Mouse (Mus musculus) lung, embryonic 16.5 days (tissue): ENCODE measurements around the gene Fam228b. TPM values are rescaled to one million over a fixed set of nuclear protein-coding genes. Genes with fewer than 3 reads are reported as not detected.

Experiments
- ATAC-seq: fragments of 200-750 bp; cut with Nextera tagmentation; 2 replicates; pipeline ENCODE4 v1.8.0; 2017; ENCODE audit warnings: low read depth, mild to moderate bottlenecking, moderate library complexity
- H3K27ac ChIP-seq: fragments of 300-500 bp; sonication (generic); 2 replicates; pipeline ENCODE4 v1.5.1; 2014; ENCODE audit warnings: mild to moderate bottlenecking, control low read depth, low read length
- H3K27me3 ChIP-seq: fragments of 300-500 bp; sonication (generic); 2 replicates; pipeline ENCODE4 v1.6.1; 2014; ENCODE audit warnings: low read depth, low read length, mixed read lengths; ENCODE audit not compliant: control insufficient read depth, insufficient read depth
- H3K36me3 ChIP-seq: fragments of 300-500 bp; sonication (generic); 2 replicates; pipeline ENCODE4 v1.6.1; 2014; ENCODE audit warnings: low read length; ENCODE audit not compliant: control insufficient read depth, insufficient read depth
- H3K4me1 ChIP-seq: fragments of 300-500 bp; sonication (generic); replicated peaks from 2 replicates; pipeline ENCODE4 v1.6.1; 2014; ENCODE audit warnings: low read length, mixed read lengths; ENCODE audit not compliant: control insufficient read depth, insufficient read depth
- H3K4me2 ChIP-seq: fragments of 300-500 bp; sonication (generic); 2 replicates; pipeline ENCODE4 v1.6.1; 2014; ENCODE audit warnings: low read depth, low read length, control low read depth
- H3K4me3 ChIP-seq: fragments of 300-500 bp; sonication (generic); 2 replicates; pipeline ENCODE4 v1.5.1; 2014; ENCODE audit warnings: mild to moderate bottlenecking, low read length, control low read depth
- H3K9ac ChIP-seq: fragments of 300-500 bp; sonication (generic); 2 replicates; pipeline ENCODE4 v1.6.1; 2014; ENCODE audit warnings: low read length, control low read depth
- H3K9me3 ChIP-seq: fragments of 300-500 bp; sonication (generic); 2 replicates; pipeline ENCODE4 v1.6.1; 2016; ENCODE audit warnings: low read length; ENCODE audit not compliant: control insufficient read depth
- WGBS: fragments of 180-500 bp; shearing (Covaris S2); extraction: QIAGEN DNeasy Blood & Tissue Kit; methylation state at CpG from one replicate; pipeline ENCODE4 v1.1.7; 2014; 5-methylcytosine and 5-hydroxymethylcytosine counted together
- polyA plus RNA-seq: library from polyadenylated mRNA; unstranded; fragments of >200 nt; fragmentation: Nextera tagmentation; extraction: Ambion mirVana; gene quantifications from 2 replicates; pipeline ENCODE4 v1.2.1, GENCODE M21; 2015

Gene Fam228b
- polyA plus RNA-seq, 1 experiment from 2014 or later: 2.8 TPM

DNA sequence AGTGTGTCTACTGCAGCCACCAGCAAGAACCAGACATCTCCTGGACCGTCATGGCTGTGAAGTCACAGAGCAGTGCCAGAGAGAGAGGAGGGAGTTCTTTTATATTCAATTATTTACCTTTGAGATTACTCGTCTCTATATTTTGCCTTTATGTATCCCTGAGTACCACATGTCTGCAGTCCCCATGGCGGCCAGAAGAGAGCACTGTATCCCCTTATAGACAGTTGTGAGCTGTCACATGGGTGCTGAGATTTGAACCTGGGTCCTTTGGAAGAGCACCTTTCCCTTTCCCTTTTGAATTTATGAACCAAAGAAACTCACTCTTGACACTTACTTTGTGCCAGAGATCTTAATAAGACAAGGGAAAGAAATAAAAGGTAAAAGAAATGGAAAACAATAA, 39.9 kb downstream of the Fam228b start:
- H3K4me1 ChIP-seq: 0 out of 2 replicates have a peak, but pooled peaks cover 4% of the 10 kb centered on the region
- no peaks in the 10 kb centered on the region for H3K27me3 ChIP-seq
- H3K9me3 ChIP-seq: no peaks in the 10 kb centered on the region; the same call in 1 of the 2 replicates
- WGBS: 87% methylated on average over 3 of the region's 3 CpGs
- no peak overlapping the region for H3K27ac ChIP-seq
- no peak for ATAC-seq
- H3K4me3 ChIP-seq: no peak overlapping the region
- no peaks in the 10 kb centered on the region for H3K36me3 ChIP-seq
- H3K9ac ChIP-seq: no peak overlapping the region
- H3K4me2 ChIP-seq: no peak overlapping the region

GRCm38 (mm10) chr12:4719762-4720754, 49.0 kb downstream of the Fam228b start:
- Histone ChIP-seq H3K4me3 (no peak overlapping the region), H3K9ac (no peak overlapping the region), H3K4me1 (no peaks in the 10 kb centered on the region), H3K36me3 (no peaks in the 10 kb centered on the region), H3K4me2 (no peak overlapping the region), H3K27me3 (no peaks in the 10 kb centered on the region), H3K27ac (no peak overlapping the region), H3K9me3 (no peaks in the 10 kb centered on the region)
- WGBS: 68% methylated on average over 17 of the region's 17 CpGs
- ATAC-seq: no peak

GRCm38 (mm10) chr12:4719066-4719761, 49.9 kb downstream of the Fam228b start:
- no peaks in the 10 kb centered on the region for H3K4me1 ChIP-seq
- no peak for ATAC-seq
- H3K9ac ChIP-seq: no peak overlapping the region
- no peaks in the 10 kb centered on the region for H3K27me3 ChIP-seq
- H3K27ac ChIP-seq: no peak overlapping the region
- no peaks in the 10 kb centered on the region for H3K9me3 ChIP-seq
- H3K4me2 ChIP-seq: no peak overlapping the region
- WGBS: 58% methylated on average over 13 of the region's 13 CpGs
- H3K4me3 ChIP-seq: no peak overlapping the region
- no peaks in the 10 kb centered on the region for H3K36me3 ChIP-seq

GRCm38 (mm10) chr12:4717417-4717816, 51.6 kb downstream of the Fam228b start:
- 4% methylated on average over 7 of the region's 7 CpGs for WGBS
- H3K4me3 ChIP-seq: no peak overlapping the region
- peak; percentile 93 for ATAC-seq
- H3K27ac ChIP-seq: no peak overlapping the region
- H3K4me2 ChIP-seq: peak overlapping the region; percentile 30; the same call in 1 of the 2 replicates
- no peaks in the 10 kb centered on the region for H3K27me3 ChIP-seq
- H3K4me1 ChIP-seq: no peaks in the 10 kb centered on the region
- no peaks in the 10 kb centered on the region for H3K9me3 ChIP-seq
- H3K9ac ChIP-seq: 0 out of 2 replicates have a peak overlapping the region, but pooled peaks have one; percentile 23
- H3K36me3 ChIP-seq: peaks cover 6% of the 10 kb centered on the region; the same call in 1 of the 2 replicates

- Histone ChIP-seq H3K9ac (no peak overlapping the region), H3K27me3 (no peaks in the 10 kb centered on the region), H3K4me2 (no peak overlapping the region), H3K4me3 (no peak overlapping the region), H3K9me3 (no peaks in the 10 kb centered on the region), H3K27ac (no peak overlapping the region), H3K36me3 (peaks cover 8% of the 10 kb centered on the region; the same call in 1 of the 2 replicates), H3K4me1 (no peaks in the 10 kb centered on the region)
- 72% methylated on average over 10 of the region's 10 CpGs for WGBS
- no peak for ATAC-seq
Measured at GRCm38 (mm10) chr12:4715606-4716005, 53.5 kb downstream of the Fam228b start.

GRCm38 (mm10) chr12:4713361-4713760, 55.7 kb downstream of the Fam228b start:
- ATAC-seq: no peak
- Histone ChIP-seq H3K4me3 (no peak overlapping the region), H3K4me1 (no peaks in the 10 kb centered on the region), H3K9me3 (no peaks in the 10 kb centered on the region), H3K9ac (no peak overlapping the region), H3K27ac (no peak overlapping the region), H3K36me3 (peaks cover 8% of the 10 kb centered on the region; the same call in 1 of the 2 replicates), H3K4me2 (no peak overlapping the region), H3K27me3 (no peaks in the 10 kb centered on the region)
- 70% methylated on average over 4 of the region's 4 CpGs for WGBS

- H3K4me2 ChIP-seq: no peak overlapping the region
- H3K4me1 ChIP-seq: peaks cover 6% of the 10 kb centered on the region; the same call in 1 of the 2 replicates
- H3K9me3 ChIP-seq: no peaks in the 10 kb centered on the region
- ATAC-seq: no peak
- H3K27ac ChIP-seq: no peak overlapping the region
- peaks cover 10% of the 10 kb centered on the region; the same call in 1 of the 2 replicates for H3K36me3 ChIP-seq
- H3K27me3 ChIP-seq: no peaks in the 10 kb centered on the region
- H3K4me3 ChIP-seq: no peak overlapping the region
- WGBS: 91% methylated on average over 7 of the region's 7 CpGs
- H3K9ac ChIP-seq: no peak overlapping the region
Measured at GRCm38 (mm10) chr12:4709926-4710325, 59.1 kb downstream of the Fam228b start.

DNA sequence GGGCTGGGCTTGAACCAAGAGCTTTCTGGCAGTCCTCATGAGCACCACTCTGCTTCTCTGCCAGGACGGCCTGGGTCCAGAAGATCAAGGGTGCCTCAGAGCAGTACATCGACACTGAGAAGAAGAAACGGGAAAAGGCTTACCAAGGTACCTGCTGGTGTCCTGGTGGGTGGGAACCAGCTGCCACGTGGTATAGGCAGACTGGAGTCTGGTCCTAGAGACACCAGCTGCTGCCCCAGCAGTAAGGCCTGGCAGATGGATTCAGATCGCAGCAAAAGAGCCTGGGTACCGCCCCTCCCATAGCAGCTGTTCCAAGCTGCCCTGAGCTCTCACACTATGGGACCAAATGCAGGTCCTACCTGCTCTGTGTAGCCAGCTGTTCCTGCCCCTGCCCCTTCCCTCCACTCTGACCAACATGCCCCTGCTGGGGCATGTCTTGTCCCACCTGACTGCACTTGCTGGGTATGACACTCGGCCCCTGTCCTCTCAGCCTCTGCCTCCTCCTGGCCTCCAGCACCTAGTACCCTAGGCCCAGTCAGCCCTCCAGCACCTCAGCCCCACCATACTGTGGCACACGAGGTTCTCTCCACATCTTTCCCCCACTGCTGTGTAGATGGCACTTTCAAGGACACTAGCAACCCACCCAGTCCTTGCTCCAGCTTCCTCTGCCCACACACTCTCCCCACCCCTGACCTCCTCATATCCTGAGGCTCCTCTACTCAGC, 60.0 kb downstream of the Fam228b start:
- ATAC-seq: no peak
- H3K27me3 ChIP-seq: no peaks in the 10 kb centered on the region
- H3K27ac ChIP-seq: no peak overlapping the region
- no peaks in the 10 kb centered on the region for H3K9me3 ChIP-seq
- no peak overlapping the region for H3K4me3 ChIP-seq
- 71% methylated on average over 8 of the region's 8 CpGs for WGBS
- H3K4me2 ChIP-seq: no peak overlapping the region
- no peak overlapping the region for H3K9ac ChIP-seq
- H3K4me1 ChIP-seq: peaks cover 6% of the 10 kb centered on the region; the same call in 1 of the 2 replicates
- H3K36me3 ChIP-seq: peaks cover 10% of the 10 kb centered on the region; the same call in 1 of the 2 replicates
